Mouse (Mus musculus) megakaryocyte, embryonic 14.5 days (primary cell): Measurements from ENCODE around the gene Chic2.

Experiments
- FLI1 ChIP-seq: IDR thresholded peaks from 2 replicates; pipeline ENCODE4 v1.6.1; 2012; ENCODE audit warnings: low read length, inconsistent platforms, mixed read lengths
- GATA1 ChIP-seq: IDR thresholded peaks from 3 replicates; pipeline ENCODE4 v1.6.1; 2012; ENCODE audit warnings: mixed read lengths, low read length, inconsistent platforms, borderline replicate concordance

DNA sequence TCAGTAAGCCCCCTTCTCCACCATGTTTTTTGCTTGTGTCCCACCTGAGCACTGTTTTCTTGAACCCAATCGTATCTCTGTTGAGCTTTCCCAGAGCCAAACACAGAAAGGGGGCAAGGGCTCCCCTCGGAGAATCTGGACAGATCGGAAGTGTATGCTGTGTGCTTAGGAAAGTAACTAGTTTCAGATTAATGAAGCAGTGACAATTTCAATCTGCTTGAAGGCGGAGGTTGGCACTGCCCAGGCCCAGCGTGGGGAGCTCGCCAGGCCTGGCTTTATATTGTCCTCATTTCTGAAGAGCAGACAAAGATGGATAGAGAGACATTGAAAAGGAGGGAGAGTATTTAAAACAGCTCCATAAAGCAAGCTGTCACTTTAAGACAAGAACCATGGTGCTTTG lies 37.9 kb upstream of the Chic2 start:
- no peak for TF ChIP-seq GATA1
- no peak for TF ChIP-seq FLI1
